Mouse (Mus musculus) mouse trophoblast stem cell (cell line): Measurements from ENCODE around the gene Cd9.

Experiments used
- in situ Hi-C, 2 experiments: fragments of 300-500 bp; cut with MseI, MboI; formaldehyde crosslinking; loops; 2 replicates in 1 of 2; 3 replicates in 1 of 2; pipeline ENCODE4 v1.15.1; 2025

Cd9 gene

DNA sequence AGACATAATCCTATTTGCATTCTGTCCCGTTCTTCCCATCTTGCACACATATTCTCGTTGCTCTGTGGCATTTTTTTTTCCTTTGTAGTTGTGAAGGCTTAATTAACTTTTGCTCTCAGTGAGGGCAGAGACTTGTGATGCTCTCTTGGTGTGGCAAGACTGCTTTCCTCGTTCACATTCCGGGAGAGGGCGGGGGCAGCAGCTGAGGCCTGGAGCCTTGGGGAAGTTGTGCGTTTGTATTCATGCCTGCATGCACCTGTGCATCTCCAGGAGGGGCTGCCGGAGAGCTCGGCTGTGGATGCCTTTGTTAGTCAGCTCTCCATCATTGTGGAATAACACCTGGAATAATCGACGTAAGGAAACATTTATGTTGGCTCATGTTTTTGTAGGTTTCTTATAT is 52.0 kb downstream of the Cd9 start:
- in situ Hi-C loops: no loop called here

DNA sequence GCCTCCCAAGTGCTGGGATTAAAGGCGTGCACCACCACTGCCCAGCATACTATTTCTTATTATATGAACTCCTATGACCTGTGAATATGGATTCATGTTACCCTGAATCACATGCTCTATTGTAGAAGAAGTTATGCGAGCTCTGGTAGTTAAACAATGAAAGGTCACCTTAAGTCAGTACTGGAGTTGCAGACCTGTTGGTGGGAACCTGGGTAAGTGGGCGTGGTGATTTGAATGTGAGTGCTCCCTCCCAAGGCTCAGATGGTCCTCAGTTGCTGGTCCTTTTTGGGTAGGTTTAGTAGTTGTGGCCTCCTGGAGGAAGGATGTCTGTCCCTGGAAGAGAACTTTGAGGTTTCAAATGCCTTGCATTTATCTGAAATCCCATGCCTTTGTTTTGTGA is 57.8 kb downstream of the Cd9 start:
- in situ Hi-C loops: no loop called here

- in situ Hi-C loops: no loop called here
Measured at GRCm38 (mm10) chr6:125434735-125435518, 59.7 kb downstream of the Cd9 start.

GRCm38 (mm10) chr6:125433704-125434447 is 60.7 kb downstream of the Cd9 start:
- in situ Hi-C loops: no loop called here

DNA sequence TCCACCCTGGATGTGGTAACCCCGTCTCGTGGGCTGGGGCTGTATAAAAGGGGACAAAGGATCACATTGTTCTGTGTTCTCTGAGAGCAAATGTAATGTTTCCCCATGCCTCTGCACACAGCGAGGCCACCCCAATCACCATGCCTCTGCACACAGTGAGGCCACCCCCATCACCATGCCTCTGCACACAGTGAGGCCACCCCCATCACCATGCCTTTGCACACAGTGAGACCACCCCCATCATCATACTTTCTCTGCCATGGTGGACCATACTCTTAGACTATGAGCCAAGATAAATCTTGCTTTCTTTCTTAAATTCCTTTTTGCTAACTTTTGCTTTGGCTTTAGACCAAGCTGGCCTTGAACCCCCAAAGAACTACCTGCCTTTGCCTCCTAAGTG is 61.3 kb downstream of the Cd9 start:
- in situ Hi-C loops: no loop called here

DNA sequence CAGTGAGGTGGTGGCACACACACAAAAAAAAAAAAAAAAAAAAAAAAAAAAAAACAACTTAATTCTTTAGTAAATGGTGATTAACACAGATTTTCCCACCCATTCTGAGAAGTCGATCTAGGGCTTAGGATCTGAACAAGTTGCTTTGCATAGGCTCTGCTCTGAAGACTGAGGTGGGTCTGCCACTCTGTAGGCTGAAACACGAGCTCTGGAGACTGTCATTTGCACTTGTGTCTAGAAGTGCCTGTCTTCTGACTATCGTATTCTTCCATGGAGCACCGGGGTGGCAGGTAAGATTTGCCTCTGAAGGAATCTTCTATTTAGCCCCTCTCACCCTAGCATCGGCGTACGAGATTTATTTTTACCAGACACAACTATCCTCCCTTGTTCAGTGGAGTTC is 62.1 kb downstream of the Cd9 start:
- in situ Hi-C loops: no loop called here

DNA sequence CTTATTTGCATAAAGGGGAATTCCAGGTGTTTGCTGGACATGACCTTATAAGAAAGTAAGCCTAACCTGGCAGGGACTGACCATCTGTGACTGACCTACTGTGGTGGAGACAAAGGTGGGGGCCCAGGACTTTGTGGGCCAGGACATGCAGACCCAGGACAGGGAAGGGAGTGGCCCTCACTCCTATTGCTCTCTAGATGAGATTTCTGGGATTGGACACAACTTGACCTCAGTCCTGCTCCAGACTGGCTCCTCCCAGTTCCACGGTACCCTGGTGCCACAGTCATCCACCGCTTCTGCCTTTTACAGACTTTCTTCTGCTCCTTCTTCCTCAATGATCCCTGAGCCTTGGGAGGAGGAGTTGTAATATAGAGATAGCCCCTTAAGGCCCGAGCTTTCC is 63.6 kb downstream of the Cd9 start:
- in situ Hi-C loops: no loop called here

DNA sequence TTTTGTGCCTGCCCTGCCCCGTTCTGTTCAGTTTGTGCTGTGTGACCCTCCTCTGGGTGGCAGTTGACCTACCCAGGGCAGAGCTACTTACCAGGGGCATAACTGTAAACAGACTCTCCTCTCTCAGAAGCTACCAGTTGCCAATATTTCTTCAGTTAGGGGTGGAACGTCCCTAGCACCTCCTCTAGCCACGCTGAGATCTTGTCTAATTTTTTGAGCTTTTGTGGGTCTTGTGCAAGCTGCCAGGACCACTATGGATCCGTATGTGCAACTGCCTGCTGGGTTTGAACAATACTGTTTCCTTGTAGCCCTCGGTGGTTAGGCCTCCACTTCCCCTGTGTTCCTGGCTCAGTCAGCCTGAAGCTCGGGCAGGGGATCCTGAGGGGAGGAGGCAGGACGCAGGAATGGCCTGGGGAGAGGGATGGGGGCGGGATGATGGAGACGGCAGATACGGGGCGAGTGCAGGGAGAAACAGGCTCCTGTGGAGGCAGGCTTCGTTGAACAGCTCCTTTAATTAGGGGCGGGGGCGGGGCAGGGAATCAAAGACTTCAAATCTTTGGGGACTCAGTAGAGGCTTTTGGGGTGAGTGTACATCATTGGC is 64.1 kb downstream of the Cd9 start:
- in situ Hi-C loops: no loop called here

DNA sequence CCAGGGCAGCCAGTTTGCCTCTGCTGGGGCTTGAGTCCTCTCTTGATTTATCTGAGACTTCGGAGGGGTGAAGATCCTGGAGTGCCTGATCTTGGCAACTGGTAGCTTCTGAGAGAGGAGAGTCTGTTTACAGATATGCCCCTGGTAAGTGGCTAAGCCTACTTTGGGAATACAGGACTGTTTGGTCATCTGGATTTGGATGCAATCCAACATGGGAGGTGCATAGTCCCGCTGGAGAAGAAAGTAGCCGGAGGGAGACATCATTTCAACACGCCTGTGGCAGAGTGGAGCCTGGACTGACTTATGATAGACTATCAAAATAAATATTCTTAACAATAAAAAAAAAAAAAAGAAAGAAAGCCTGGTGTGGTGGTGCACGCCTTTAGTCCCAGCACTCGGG is 64.8 kb downstream of the Cd9 start:
- in situ Hi-C loops: no loop called here

DNA sequence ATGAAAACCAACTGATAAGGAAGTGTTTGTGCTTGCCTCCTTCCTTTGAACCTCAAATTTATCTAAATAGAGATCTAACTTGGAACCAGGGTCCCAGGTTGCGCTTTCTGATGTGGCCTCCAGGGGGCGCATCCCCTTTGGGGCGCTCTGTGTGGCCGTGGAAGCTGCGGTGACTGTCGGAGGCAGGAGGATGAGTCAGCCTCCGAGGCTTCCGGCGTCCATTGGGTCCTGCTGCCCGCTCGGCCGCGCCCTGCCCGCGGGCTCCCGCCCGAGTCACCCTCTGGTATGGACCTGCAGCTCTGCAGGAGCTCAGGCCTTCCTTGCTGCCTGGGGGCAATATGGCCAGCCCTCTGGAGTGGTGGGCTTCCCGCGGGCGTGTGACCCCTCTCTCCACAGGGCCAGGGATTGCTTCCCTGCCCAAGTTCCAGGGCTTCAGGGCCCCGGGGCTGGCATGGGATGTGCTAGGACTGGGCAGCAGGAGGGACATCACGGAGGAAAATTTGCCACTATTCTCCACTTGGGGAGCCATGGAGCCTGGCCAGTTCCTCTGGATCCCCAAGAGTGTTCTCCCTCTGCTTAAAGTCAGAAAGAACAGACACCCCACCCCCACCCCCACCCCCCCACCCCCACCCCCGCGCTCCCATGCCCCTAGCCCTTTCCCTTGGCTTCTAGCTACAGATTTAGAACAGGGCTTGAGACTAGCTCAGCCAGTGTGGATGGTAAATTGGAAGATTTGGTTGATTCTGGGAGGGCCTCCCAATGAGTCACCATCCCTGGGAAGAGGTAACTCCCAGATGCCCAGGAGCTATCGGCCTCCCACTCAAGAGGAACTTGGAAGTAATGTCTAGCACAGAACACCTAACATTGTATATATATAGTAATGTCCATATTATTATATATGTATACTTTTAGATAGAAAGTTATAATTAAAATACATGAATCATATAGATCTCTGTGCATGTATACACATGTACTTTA is 67.9 kb downstream of the Cd9 start:
- in situ Hi-C loops: no loop called here

DNA sequence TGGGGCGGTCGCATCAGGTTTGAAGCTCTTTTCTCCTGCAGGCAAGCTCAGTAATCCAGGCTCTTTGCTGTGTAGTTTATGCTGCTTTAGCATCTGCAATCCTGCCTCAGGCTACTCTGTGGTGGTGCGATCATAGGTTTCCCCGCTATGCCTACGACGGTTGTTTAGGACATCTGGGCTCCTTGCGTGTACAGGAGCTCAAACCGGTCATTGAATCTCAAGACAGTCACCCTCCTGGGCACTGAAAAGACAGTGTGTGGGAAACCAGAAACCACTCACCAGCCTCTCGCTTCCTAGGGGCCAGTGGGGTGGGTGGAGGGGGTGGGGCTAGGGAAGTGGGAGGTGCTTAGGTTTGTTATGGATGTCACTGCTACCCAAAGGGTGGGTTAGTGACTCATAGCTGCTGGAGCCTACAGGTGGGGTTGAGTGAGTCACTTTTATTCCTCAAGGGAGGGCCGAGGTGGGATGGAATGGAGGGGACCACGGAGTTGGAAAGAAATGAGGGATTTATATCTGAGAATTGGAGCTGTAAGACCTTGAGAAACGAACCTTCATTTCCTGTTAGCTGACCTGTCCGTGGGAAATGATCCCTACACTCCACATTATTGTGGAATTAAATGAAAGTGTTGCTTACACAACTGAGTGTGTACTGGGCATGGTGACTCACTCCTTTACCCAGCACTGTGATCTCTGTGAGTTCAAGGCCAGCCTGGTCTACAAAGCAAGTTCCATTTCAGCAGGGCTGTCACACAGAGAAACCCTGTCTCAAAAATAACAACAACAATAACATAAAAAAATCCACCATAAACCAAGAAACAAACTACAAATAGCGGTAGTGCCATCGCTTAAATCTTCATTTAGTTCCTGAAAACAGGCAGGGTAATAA is 69.1 kb downstream of the Cd9 start:
- in situ Hi-C loops: no loop called here

GRCm38 (mm10) chr6:125424156-125424555 is 70.4 kb downstream of the Cd9 start:
- in situ Hi-C loops: loop anchor here (5.0 kb wide), 3 partner anchors 68 to 178 kb away; partner anchors contain the start of gene Cd9 (in 1 of the 2)

- in situ Hi-C loops: loop anchor here (5.0 kb wide), 3 partner anchors 69 to 179 kb away; partner anchors contain the start of gene Cd9 (in 1 of the 2)
Measured at GRCm38 (mm10) chr6:125423507-125423906, 71.1 kb downstream of the Cd9 start.

DNA sequence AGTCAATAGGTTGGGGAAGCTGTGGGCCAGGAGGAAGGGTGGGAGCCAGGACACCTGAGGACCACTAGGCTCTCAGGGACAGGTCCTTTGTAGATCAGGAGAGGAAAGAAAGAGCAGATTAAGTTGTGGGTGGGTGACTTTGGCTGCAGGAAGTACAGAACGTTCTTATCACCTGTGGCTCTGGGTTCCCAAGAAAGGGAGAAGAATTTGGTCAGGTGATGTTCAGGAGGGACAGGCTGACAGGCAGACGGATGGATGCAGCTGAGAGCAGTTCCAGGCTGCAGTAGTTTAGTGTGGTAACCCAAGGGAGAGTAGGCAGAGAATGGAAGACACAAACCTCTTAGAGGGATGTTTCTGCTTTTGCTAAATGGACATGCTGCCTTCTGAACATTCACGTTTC is 71.5 kb downstream of the Cd9 start:
- in situ Hi-C loops: loop anchor here (5.0 kb wide), 3 partner anchors 69 to 179 kb away; partner anchors contain the start of gene Cd9 (in 1 of the 2)

- in situ Hi-C loops: loop anchor here (5.0 kb wide), 3 partner anchors 70 to 180 kb away; partner anchors contain the start of gene Cd9 (in 1 of the 2)
Measured at GRCm38 (mm10) chr6:125422051-125422822, 72.4 kb downstream of the Cd9 start.

- in situ Hi-C loops: loop anchor here (5.0 kb wide), 3 partner anchors 72 to 182 kb away; partner anchors contain the start of gene Cd9 (in 1 of the 2)
Measured at GRCm38 (mm10) chr6:125420458-125421063, 74.0 kb downstream of the Cd9 start.

- in situ Hi-C loops: no loop called here
Measured at GRCm38 (mm10) chr6:125418744-125419143, 75.8 kb downstream of the Cd9 start.

DNA sequence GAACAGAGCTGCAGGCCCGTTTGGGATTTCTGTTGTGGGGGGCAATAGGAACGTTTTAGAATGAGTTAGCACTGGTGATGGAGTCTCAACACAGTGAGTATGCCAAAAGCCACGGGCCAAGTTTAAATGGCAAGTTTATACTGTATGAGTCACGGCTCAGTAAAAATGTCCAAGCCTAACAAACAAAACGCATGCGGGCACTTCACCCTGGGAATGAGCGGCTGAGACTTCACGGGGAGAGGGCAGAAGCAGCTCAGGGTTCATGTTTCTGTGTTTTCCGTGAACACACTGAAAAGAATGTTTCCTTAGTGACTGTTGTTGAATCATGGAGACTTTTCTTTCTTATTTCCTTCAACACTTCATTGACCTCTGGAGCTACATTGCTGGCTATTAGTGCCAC is 81.3 kb downstream of the Cd9 start:
- in situ Hi-C loops: no loop called here

- in situ Hi-C loops: no loop called here
Measured at GRCm38 (mm10) chr6:125411661-125412060, 82.9 kb downstream of the Cd9 start.
